Mouse (Mus musculus): ENCODE measurements around the gene Polr1b. TPM values are rescaled to one million over a fixed set of nuclear protein-coding genes. Genes with fewer than 3 reads are reported as not detected.

Polr1b gene
- polyA plus RNA-seq, 2 experiments, result 5.3 to 14.0 TPM

GRCm38 (mm10) chr2:129112924-129113323 lies 12.1 kb downstream of the Polr1b start:
- H3K9ac ChIP-seq (replicated peaks), result no peak overlapping the region
- DNase-seq (ENCODE audit: low read depth in 3 of 3, low spot score in 3 of 3), result no peak
- WGBS (ENCODE audit: insufficient replicate concordance), result 88% methylated on average over 5 of the region's 5 CpGs
- H3K4me2 ChIP-seq (ENCODE audit: low read depth), result no peak overlapping the region
- no peak overlapping the region for H3K27ac ChIP-seq
- TF ChIP-seq EP300 (IDR thresholded peaks at IDR 0.05; ENCODE audit: low read depth) (no peak), CTCF (IDR thresholded peaks at IDR 0.05; ENCODE audit: low read depth) (no peak)
- peaks cover 61% of the 10 kb centered on the region for H3K36me3 ChIP-seq (replicated peaks; ENCODE audit: control insufficient read depth, insufficient read depth, low read depth)
- H3K4me3 ChIP-seq (ENCODE audit: insufficient read depth in 1 of 2, low read depth in 2 of 2, low read length in 2 of 2), result no peak overlapping the region
- H3K9me3 ChIP-seq (ENCODE audit: control insufficient read depth, low read length), result no peaks in the 10 kb centered on the region
- no peaks in the 10 kb centered on the region for H3K27me3 ChIP-seq (ENCODE audit: control insufficient read depth, insufficient read depth, low read length)
- no peak for ATAC-seq (ENCODE audit: insufficient read depth)
- no peaks in the 10 kb centered on the region for H3K4me1 ChIP-seq (replicated peaks; ENCODE audit: control insufficient read depth in 2 of 2, insufficient read depth in 2 of 2, low read length in 1 of 2)

GRCm38 (mm10) chr2:129115706-129116367 lies 15.0 kb downstream of the Polr1b start:
- WGBS (ENCODE audit: insufficient replicate concordance), result 74% methylated on average over 9 of the region's 9 CpGs
- ATAC-seq (ENCODE audit: insufficient read depth), result no peak

GRCm38 (mm10) chr2:129116368-129116739 lies 15.6 kb downstream of the Polr1b start:
- H3K27me3 ChIP-seq (ENCODE audit: control insufficient read depth, insufficient read depth, low read length), result no peaks in the 10 kb centered on the region
- no peaks in the 10 kb centered on the region for H3K4me1 ChIP-seq (replicated peaks; ENCODE audit: control insufficient read depth in 2 of 2, insufficient read depth in 2 of 2, low read length in 1 of 2)
- no peak overlapping the region for H3K4me2 ChIP-seq (ENCODE audit: low read depth)
- no peak for ATAC-seq (ENCODE audit: insufficient read depth)
- TF ChIP-seq EP300 (IDR thresholded peaks at IDR 0.05; ENCODE audit: low read depth) (no peak), CTCF (IDR thresholded peaks at IDR 0.05; ENCODE audit: low read depth) (no peak)
- H3K36me3 ChIP-seq (replicated peaks; ENCODE audit: control insufficient read depth, insufficient read depth, low read depth), result peaks cover 64% of the 10 kb centered on the region
- H3K27ac ChIP-seq, result no peak overlapping the region
- no peaks in the 10 kb centered on the region for H3K9me3 ChIP-seq (ENCODE audit: control insufficient read depth, low read length)
- no peak overlapping the region for H3K4me3 ChIP-seq (ENCODE audit: insufficient read depth in 1 of 2, low read depth in 2 of 2, low read length in 2 of 2)
- no peak for DNase-seq (ENCODE audit: low read depth in 3 of 3, low spot score in 3 of 3)
- no peak overlapping the region for H3K9ac ChIP-seq (replicated peaks)
- WGBS (ENCODE audit: insufficient replicate concordance), result 92% methylated on average over 1 of the region's 1 CpGs

More at GRCm38 (mm10) chr2:129115706-129116367, 15.0 kb downstream of the Polr1b start:
- no peak for DNase-seq (ENCODE audit: low read depth in 3 of 3, low spot score in 3 of 3)
- TF ChIP-seq EP300 (IDR thresholded peaks at IDR 0.05; ENCODE audit: low read depth) (no peak), CTCF (IDR thresholded peaks at IDR 0.05; ENCODE audit: low read depth) (no peak)
- H3K9me3 ChIP-seq (ENCODE audit: control insufficient read depth, low read length), result no peaks in the 10 kb centered on the region
- no peak overlapping the region for H3K4me2 ChIP-seq (ENCODE audit: low read depth)
- H3K36me3 ChIP-seq (replicated peaks; ENCODE audit: control insufficient read depth, insufficient read depth, low read depth), result peaks cover 63% of the 10 kb centered on the region
- no peak overlapping the region; the same call in 1 of the 2 replicates for H3K9ac ChIP-seq (replicated peaks)
- no peaks in the 10 kb centered on the region for H3K27me3 ChIP-seq (ENCODE audit: control insufficient read depth, insufficient read depth, low read length)
- H3K4me3 ChIP-seq (ENCODE audit: insufficient read depth in 1 of 2, low read depth in 2 of 2, low read length in 2 of 2), result no peak overlapping the region
- H3K4me1 ChIP-seq (replicated peaks; ENCODE audit: control insufficient read depth in 2 of 2, insufficient read depth in 2 of 2, low read length in 1 of 2), result no peaks in the 10 kb centered on the region
- H3K27ac ChIP-seq, result no peak overlapping the region

- H3K27ac ChIP-seq, result no peak overlapping the region
Measured at GRCm38 (mm10) chr2:129118061-129118460, 17.3 kb downstream of the Polr1b start.

GRCm38 (mm10) chr2:129121986-129122385 lies 21.2 kb downstream of the Polr1b start:
- DNase-seq (ENCODE audit: low read depth in 3 of 3, low spot score in 3 of 3) (no peak), ATAC-seq (ENCODE audit: insufficient read depth) (no peak)
- Histone ChIP-seq H3K36me3 (replicated peaks; ENCODE audit: control insufficient read depth, insufficient read depth, low read depth) (peaks cover 64% of the 10 kb centered on the region), H3K9ac (replicated peaks) (no peak overlapping the region), H3K9me3 (ENCODE audit: control insufficient read depth, low read length) (no peaks in the 10 kb centered on the region), H3K27ac (no peak overlapping the region), H3K4me1 (replicated peaks; ENCODE audit: control insufficient read depth in 2 of 2, insufficient read depth in 2 of 2, low read length in 1 of 2) (no peaks in the 10 kb centered on the region), H3K4me3 (ENCODE audit: insufficient read depth in 1 of 2, low read depth in 2 of 2, low read length in 2 of 2) (no peak overlapping the region), H3K27me3 (ENCODE audit: control insufficient read depth, insufficient read depth, low read length) (no peaks in the 10 kb centered on the region), H3K4me2 (ENCODE audit: low read depth) (no peak overlapping the region)
- TF ChIP-seq EP300 (IDR thresholded peaks at IDR 0.05; ENCODE audit: low read depth) (no peak), CTCF (IDR thresholded peaks at IDR 0.05; ENCODE audit: low read depth) (no peak)
- 80% methylated on average over 8 of the region's 8 CpGs for WGBS (ENCODE audit: insufficient replicate concordance)

More at GRCm38 (mm10) chr2:129118061-129118460, 17.3 kb downstream of the Polr1b start:
- H3K4me2 ChIP-seq (ENCODE audit: low read depth), result no peak overlapping the region
- no peak overlapping the region for H3K4me3 ChIP-seq (ENCODE audit: insufficient read depth in 1 of 2, low read depth in 2 of 2, low read length in 2 of 2)
- no peak for ATAC-seq (ENCODE audit: insufficient read depth)
- H3K27me3 ChIP-seq (ENCODE audit: control insufficient read depth, insufficient read depth, low read length), result no peaks in the 10 kb centered on the region
- no peaks in the 10 kb centered on the region for H3K9me3 ChIP-seq (ENCODE audit: control insufficient read depth, low read length)
- no peak overlapping the region for H3K9ac ChIP-seq (replicated peaks)
- 87% methylated on average over 12 of the region's 12 CpGs for WGBS (ENCODE audit: insufficient replicate concordance)
- no peaks in the 10 kb centered on the region for H3K4me1 ChIP-seq (replicated peaks; ENCODE audit: control insufficient read depth in 2 of 2, insufficient read depth in 2 of 2, low read length in 1 of 2)
- no peak for DNase-seq (ENCODE audit: low read depth in 3 of 3, low spot score in 3 of 3)
- TF ChIP-seq CTCF (IDR thresholded peaks at IDR 0.05; ENCODE audit: low read depth), result no peak
- TF ChIP-seq EP300 (IDR thresholded peaks at IDR 0.05; ENCODE audit: low read depth), result no peak
- H3K36me3 ChIP-seq (replicated peaks; ENCODE audit: control insufficient read depth, insufficient read depth, low read depth), result peaks cover 66% of the 10 kb centered on the region

All from liver, embryonic 14.5 days (tissue).